Mouse (Mus musculus): ENCODE measurements around the gene Spns3.
"Not testable (repeated sequence)": the region's sequence is repeated elsewhere in the genome, so short reads cannot be mapped to it uniquely, and the experiment has no call there.

The Spns3 gene

GRCm38 (mm10) chr11:72558155-72558554 lies 7.8 kb upstream of the Spns3 start:
- DNase-seq (ENCODE audit: low spot score in 2 of 2): no peak

- DNase-seq (ENCODE audit: low spot score in 2 of 2): no peak
Measured at GRCm38 (mm10) chr11:72556953-72557352, 6.6 kb upstream of the Spns3 start.

GRCm38 (mm10) chr11:72556470-72556869 lies 6.2 kb upstream of the Spns3 start:
- no peak for DNase-seq (ENCODE audit: low spot score in 2 of 2)

- no peak for DNase-seq (ENCODE audit: low spot score in 2 of 2)
Measured at GRCm38 (mm10) chr11:72551531-72552105, 1.3 kb upstream of the Spns3 start.

- no peak for DNase-seq (ENCODE audit: low spot score in 2 of 2)
Measured at GRCm38 (mm10) chr11:72547181-72547580, 3.1 kb downstream of the Spns3 start.

GRCm38 (mm10) chr11:72544716-72545115 lies 5.6 kb downstream of the Spns3 start:
- DNase-seq (ENCODE audit: low spot score in 2 of 2): no peak

GRCm38 (mm10) chr11:72543692-72544091 lies 6.6 kb downstream of the Spns3 start:
- not testable (repeated sequence) for DNase-seq (ENCODE audit: low spot score in 2 of 2)

GRCm38 (mm10) chr11:72542586-72542985 lies 7.7 kb downstream of the Spns3 start:
- no peak for DNase-seq (ENCODE audit: low spot score in 2 of 2)

GRCm38 (mm10) chr11:72541928-72542327 lies 8.4 kb downstream of the Spns3 start:
- no peak for DNase-seq (ENCODE audit: low spot score in 2 of 2)

GRCm38 (mm10) chr11:72540437-72540836 lies 9.9 kb downstream of the Spns3 start:
- no peak for DNase-seq (ENCODE audit: low spot score in 2 of 2)

GRCm38 (mm10) chr11:72538811-72539210 lies 11.5 kb downstream of the Spns3 start:
- no peak for DNase-seq (ENCODE audit: low spot score in 2 of 2)

- no peak for DNase-seq (ENCODE audit: low spot score in 2 of 2)
Measured at GRCm38 (mm10) chr11:72538037-72538755, 12.1 kb downstream of the Spns3 start.

GRCm38 (mm10) chr11:72537503-72537902 lies 12.8 kb downstream of the Spns3 start:
- no peak for DNase-seq (ENCODE audit: low spot score in 2 of 2)

GRCm38 (mm10) chr11:72535519-72535918 lies 14.8 kb downstream of the Spns3 start:
- no peak for DNase-seq (ENCODE audit: low spot score in 2 of 2)

GRCm38 (mm10) chr11:72532890-72533289 lies 17.4 kb downstream of the Spns3 start:
- DNase-seq (ENCODE audit: low spot score in 2 of 2): no peak

GRCm38 (mm10) chr11:72531632-72532031 lies 18.7 kb downstream of the Spns3 start:
- DNase-seq (ENCODE audit: low spot score in 2 of 2): no peak

GRCm38 (mm10) chr11:72531144-72531543 lies 19.2 kb downstream of the Spns3 start:
- no peak for DNase-seq (ENCODE audit: low spot score in 2 of 2)

GRCm38 (mm10) chr11:72526190-72526589 lies 24.1 kb downstream of the Spns3 start:
- no peak for DNase-seq (ENCODE audit: low spot score in 2 of 2)

GRCm38 (mm10) chr11:72523711-72524110 lies 26.6 kb downstream of the Spns3 start:
- DNase-seq (ENCODE audit: low spot score in 2 of 2): no peak

- DNase-seq (ENCODE audit: low spot score in 2 of 2): no peak
Measured at GRCm38 (mm10) chr11:72522616-72523041, 27.7 kb downstream of the Spns3 start.

- no peak for DNase-seq (ENCODE audit: low spot score in 2 of 2)
Measured at GRCm38 (mm10) chr11:72521598-72522541, 28.4 kb downstream of the Spns3 start.

GRCm38 (mm10) chr11:72519895-72520294 lies 30.4 kb downstream of the Spns3 start:
- no peak for DNase-seq (ENCODE audit: low spot score in 2 of 2)

Measured in frontal cortex, postnatal 14 days (tissue).